Mouse (Mus musculus) cerebellum, postnatal 14 days (tissue): ENCODE data around the gene Gm5615.

ENCODE experiments used
- DNase-seq, 2 experiments: peaks; one replicate each; pipeline ENCODE4 v3.0.0; 2021; ENCODE audit warnings: mixed read lengths in 2 of 2

Gene Gm5615

GRCm38 (mm10) chr9:36541863-36542262 is at the start of gene Gm5615:
Gm5615 (minus strand) TSS chr9:36541963.
- no peak for DNase-seq

- no peak for DNase-seq
These were observed 40.8 kb upstream of the Gm5615 start, which contains the start of gene Gm17689 for GRCm38 (mm10) chr9:36582535-36582934. Gm17689 (minus strand) TSS chr9:36582635.

- no peak for DNase-seq
These were observed 37.6 kb downstream of the Gm5615 start for GRCm38 (mm10) chr9:36504211-36504610.

GRCm38 (mm10) chr9:36495824-36496223 is 45.9 kb downstream of the Gm5615 start:
- no peak for DNase-seq

- DNase-seq: no peak
These were observed 47.1 kb downstream of the Gm5615 start for GRCm38 (mm10) chr9:36494501-36495220.
